ENCODE assay signal across 8 mouse cellular contexts in the genomic region with DNA sequence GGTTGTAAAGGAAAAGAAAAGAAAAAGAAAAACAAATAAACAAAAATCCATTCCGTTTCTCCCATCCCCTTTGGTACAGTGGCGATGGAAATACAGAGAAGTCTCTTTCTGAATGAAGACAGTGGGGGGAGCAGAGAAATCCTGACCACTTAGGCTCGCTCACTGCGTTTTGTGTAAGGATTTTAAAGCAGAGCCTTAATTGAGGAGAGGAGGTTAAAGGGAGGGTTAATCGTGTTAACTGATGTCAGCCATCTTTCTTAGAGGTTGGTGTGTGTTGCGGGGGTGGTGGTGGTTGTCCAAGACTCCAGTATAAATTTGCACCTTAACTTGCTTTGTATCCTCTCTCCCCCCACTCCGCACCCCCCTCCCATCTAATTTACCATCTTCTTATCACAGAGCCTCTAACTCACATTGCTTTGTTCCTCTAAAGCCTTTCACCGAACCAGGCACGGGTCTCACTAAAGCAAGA. TPM values are rescaled to one million over a fixed set of nuclear protein-coding genes. Genes with fewer than 3 reads are reported as not detected.
A peak's percentile ranks its signal among the peaks of the same experiment; 100 is the strongest.
DNase-seq lines count a peak whose midpoint lies in the region; ATAC-seq and TF ChIP-seq lines count a peak whose summit lies in the region.

No protein-coding gene starts in this region.

- peak overlapping the region; percentile 82 for H3K4me3 ChIP-seq in gastrocnemius, adult 2 months
- H3K4me3 ChIP-seq in bone marrow, adult 2 months (replicated peaks; ENCODE audit: control insufficient read depth, low read depth, low read length), result no peak overlapping the region
- H3K4me3 ChIP-seq in hindbrain, embryonic 13.5 days, result peak overlapping the region; percentile 65

- intact Hi-C loops in gastrocnemius, adult 2 months (cut with DNase I), result loop anchor here (5.0 kb wide), 1 partner anchor 99 kb away; no protein-coding TSS in a partner anchor

- TF ChIP-seq POLR2A in bone marrow, adult 2 months (IDR thresholded peaks at IDR 0.05; ENCODE audit: borderline replicate concordance, control insufficient read depth, low read depth, low read length), result no peak

- peak overlapping the region; percentile 95 for H3K27ac ChIP-seq in gastrocnemius, adult 2 months
- H3K27ac ChIP-seq in bone marrow, adult 2 months (ENCODE audit: control insufficient read depth, insufficient read depth, low read depth, low read length, poor library complexity), result peak overlapping the region; percentile 5; the same call in 1 of the 2 replicates
- 0 out of 2 replicates have a peak overlapping the region, but pooled peaks have one; percentile 75 for H3K27ac ChIP-seq in hindbrain, embryonic 13.5 days

- ATAC-seq in hindbrain, embryonic 13.5 days (ENCODE audit: low FRiP score), result no peak
- peak; percentile 14 for ATAC-seq in megakaryocyte progenitor cell, adult 5-6 weeks (replicated peaks; ENCODE audit: poor library complexity)

- no peak for DNase-seq in gastrocnemius, adult 2 months
- DNase-seq in gastrocnemius, adult 8-10 months (ENCODE audit: low spot score in 2 of 2), result no peak
- no peak for DNase-seq in cerebellum, adult 9-11 months
- DNase-seq in gastrocnemius, postnatal 4 days (ENCODE audit: low spot score in 2 of 2), result no peak
- DNase-seq in spleen, postnatal 10 days (ENCODE audit: low spot score in 2 of 2), result no peak

- H3K9me3 ChIP-seq in hindbrain, embryonic 13.5 days, result no peaks in the 10 kb centered on the region

- TF ChIP-seq CTCF in gastrocnemius, adult 2 months (IDR thresholded peaks at IDR 0.05), result no peak
- TF ChIP-seq CTCF in bone marrow, adult 2 months (IDR thresholded peaks at IDR 0.05; ENCODE audit: control insufficient read depth, insufficient read depth, low read length), result no peak

- H3K27me3 ChIP-seq in hindbrain, embryonic 13.5 days, result no peaks in the 10 kb centered on the region

- 35% methylated on average over 9 of the region's 9 CpGs for WGBS in bone marrow, adult 2 months
- 52% methylated on average over 9 of the region's 9 CpGs for WGBS in hindbrain, embryonic 13.5 days

- H3K4me2 ChIP-seq in hindbrain, embryonic 13.5 days, result peak overlapping the region; percentile 98

- H3K4me1 ChIP-seq in bone marrow, adult 2 months (ENCODE audit: control insufficient read depth, insufficient read depth, low read length), result peaks cover 2% of the 10 kb centered on the region
- peaks cover 24% of the 10 kb centered on the region for H3K4me1 ChIP-seq in hindbrain, embryonic 13.5 days (replicated peaks)

- peaks cover 18% of the 10 kb centered on the region for H3K36me3 ChIP-seq in hindbrain, embryonic 13.5 days

- H3K9ac ChIP-seq in hindbrain, embryonic 13.5 days, result peak overlapping the region; percentile 83; the same call in 1 of the 2 replicates

RNA-seq across cellular contexts. Expression of gene Pelo, which starts 1.0 kb away (rescaled TPM):
- 10 to 100 TPM; 10.5 to 10.7 TPM for total RNA-seq in gastrocnemius, adult 2 months (2021)
- total RNA-seq in gastrocnemius, adult 8-10 months (2022), result 10 to 100 TPM in 1 of 4 experiments, 1 to 10 TPM in 3; 7.9 to 10.0 (median 9.2) TPM
- 7.8 and 9.3 TPM in 2 replicates for polyA plus RNA-seq in bone marrow, adult 2 months (2011; ENCODE audit: insufficient read depth, insufficient read length, low replicate concordance, missing spikeins)
- 3.9 and 6.8 TPM in 2 replicates for polyA plus RNA-seq in hindbrain, embryonic 13.5 days (2015; fragmentation: Nextera tagmentation; extraction: Ambion mirVana)
- total RNA-seq in megakaryocyte progenitor cell, adult 5-6 weeks (2015), result 13.2 and 16.6 TPM in 2 replicates
- 13.9 and 15.5 TPM in 2 replicates for total RNA-seq in megakaryocyte progenitor cell, adult 5-6 weeks (2017)
- total RNA-seq in gastrocnemius, postnatal 4 days (2021), result 10 to 100 TPM; 17.4 to 21.9 TPM

RNA-seq across cellular contexts. Expression of gene Gm49395, which starts 10.7 kb away (rescaled TPM):
- total RNA-seq in gastrocnemius, adult 2 months (2021), result 1 to 10 TPM; 2.6 to 3.3 TPM
- 1 to 10 TPM; 2.0 to 3.2 (median 2.3) TPM for total RNA-seq in gastrocnemius, adult 8-10 months (2022)
- 15.0 TPM in 1 of 2 replicates, not detected in the other for polyA plus RNA-seq in bone marrow, adult 2 months (2011; ENCODE audit: insufficient read depth, insufficient read length, low replicate concordance, missing spikeins)
- 2.4 and 4.7 TPM in 2 replicates for polyA plus RNA-seq in hindbrain, embryonic 13.5 days (2015; fragmentation: Nextera tagmentation; extraction: Ambion mirVana)
- 17.4 and 21.6 TPM in 2 replicates for total RNA-seq in megakaryocyte progenitor cell, adult 5-6 weeks (2015)
- total RNA-seq in megakaryocyte progenitor cell, adult 5-6 weeks (2017), result 3.1 and 5.7 TPM in 2 replicates
- 1 to 10 TPM; 7.2 to 7.5 TPM for total RNA-seq in gastrocnemius, postnatal 4 days (2021)

RNA-seq across cellular contexts. Expression of gene Itga1, which starts 10.8 kb away (rescaled TPM):
- total RNA-seq in gastrocnemius, adult 2 months (2021), result 10 to 100 TPM in 1 of 2 experiments, 1 to 10 TPM in 1; 7.8 to 12.9 TPM
- total RNA-seq in gastrocnemius, adult 8-10 months (2022), result 1 to 10 TPM; 5.5 to 6.9 (median 6.5) TPM
- 9.7 and 15.5 TPM in 2 replicates for polyA plus RNA-seq in bone marrow, adult 2 months (2011; ENCODE audit: insufficient read depth, insufficient read length, low replicate concordance, missing spikeins)
- polyA plus RNA-seq in hindbrain, embryonic 13.5 days (2015; fragmentation: Nextera tagmentation; extraction: Ambion mirVana), result 6.6 and 7.1 TPM in 2 replicates
- 12.3 and 18.0 TPM in 2 replicates for total RNA-seq in megakaryocyte progenitor cell, adult 5-6 weeks (2015)
- total RNA-seq in megakaryocyte progenitor cell, adult 5-6 weeks (2017), result 7.0 and 8.8 TPM in 2 replicates
- total RNA-seq in gastrocnemius, postnatal 4 days (2021), result 10 to 100 TPM; 37.7 to 40.4 TPM

Comparison
In these comparisons a context has a peak if more than half of its experiments do, and no peak if none do; other contexts are left out.
1. H3K27ac ChIP-seq: peak in every context shown above with its lines; median percentile 95 in gastrocnemius, adult 2 months; 75 in hindbrain, embryonic 13.5 days; 5 in bone marrow, adult 2 months.